Mouse (Mus musculus) left cerebral cortex, adult 18-20 months (tissue): ENCODE data around the gene Nfib. TPM values are rescaled to one million over a fixed set of nuclear protein-coding genes. Genes with fewer than 3 reads are reported as not detected.
"Not testable (repeated sequence)": the region's sequence is repeated elsewhere in the genome, so short reads cannot be mapped to it uniquely, and the experiment has no call there.

Experiments used
- DNase-seq, 2 experiments: peaks; one replicate each; pipeline ENCODE4 v3.0.0; 2021 to 2022; ENCODE audit warnings: low spot score in 2 of 2, mixed read lengths in 1 of 2
- total RNA-seq, 2 experiments: library from RNA; stranded (reverse); gene quantifications; 2 replicates each; pipeline ENCODE4 v1.2.3; 2021

Gene Nfib
- total RNA-seq, 2 experiments from 2014 or later: 79.0 to 80.3 TPM

- DNase-seq: no peak
Measured at GRCm38 (mm10) chr4:82271547-82271946, 434.0 kb downstream of the Nfib start.

DNA sequence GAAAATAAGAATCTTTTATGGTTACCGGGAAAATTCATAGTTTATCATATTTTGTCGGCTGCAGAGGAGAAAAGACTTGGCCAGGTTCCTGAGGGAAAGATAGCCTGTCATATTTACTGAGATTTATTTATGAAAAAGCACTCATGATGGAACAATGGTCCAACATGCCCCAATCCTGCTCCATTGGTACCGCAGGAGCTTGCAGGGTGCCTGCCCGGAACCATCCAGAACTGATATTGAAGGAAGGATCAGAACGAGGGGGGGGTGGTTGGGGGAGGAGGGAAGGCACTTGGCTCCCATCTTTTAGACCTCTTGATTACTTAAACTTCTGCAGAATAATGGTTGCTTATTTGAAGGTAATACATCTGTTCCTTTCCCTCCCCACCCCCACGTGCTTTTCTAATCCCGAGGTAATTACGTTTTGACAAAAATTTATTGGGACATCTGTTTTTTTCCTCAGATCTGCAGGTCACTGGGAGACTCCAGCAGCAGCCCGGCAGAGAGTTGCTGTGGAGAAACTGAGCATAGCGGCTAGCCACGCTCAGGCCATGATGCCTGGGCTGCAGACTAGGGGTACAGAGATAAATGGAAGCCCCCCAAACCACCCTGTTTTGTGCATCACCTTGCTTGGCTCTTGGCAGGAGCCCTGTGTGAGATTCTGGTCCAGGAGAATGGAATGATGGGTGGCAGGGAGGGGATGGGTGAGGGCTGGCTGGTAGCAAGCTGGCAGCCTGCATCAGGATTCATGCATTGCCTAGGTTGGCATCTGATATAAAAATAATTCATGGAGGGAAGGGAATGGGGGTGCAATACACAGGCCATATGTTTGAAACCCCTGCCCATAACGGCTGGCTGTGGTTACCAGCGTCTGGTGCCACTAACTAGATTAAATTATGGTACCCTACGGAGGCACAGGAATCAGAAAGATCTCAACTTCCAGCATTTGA is 437.4 kb downstream of the Nfib start:
- DNase-seq: no peak

DNA sequence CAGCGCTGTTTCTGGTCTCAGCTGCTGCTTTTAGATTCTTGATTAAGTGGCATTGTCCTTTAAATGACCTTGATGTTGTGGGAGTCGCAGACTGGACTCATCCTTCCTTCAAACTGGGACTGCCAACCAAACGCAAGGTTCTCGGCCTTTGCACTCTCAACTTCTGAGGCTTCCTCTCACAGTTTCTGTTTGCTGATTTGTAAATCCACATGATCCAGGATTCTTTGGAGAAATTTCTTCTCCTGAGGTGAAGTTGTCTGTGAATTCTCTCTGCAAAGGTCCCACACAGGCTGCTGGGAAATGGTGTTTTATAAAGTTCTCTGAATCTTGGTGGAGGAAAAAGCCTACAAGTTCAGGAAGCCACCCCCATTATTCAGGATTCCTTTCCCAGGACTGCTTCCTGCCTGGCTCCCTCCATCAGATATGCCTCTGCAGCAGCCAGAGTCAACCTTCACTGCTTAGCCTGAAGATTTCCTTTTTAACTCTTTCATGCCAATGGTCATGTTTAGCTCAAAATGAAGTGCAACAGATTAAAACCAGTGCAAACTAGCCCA is 439.4 kb downstream of the Nfib start:
- DNase-seq: no peak

DNA sequence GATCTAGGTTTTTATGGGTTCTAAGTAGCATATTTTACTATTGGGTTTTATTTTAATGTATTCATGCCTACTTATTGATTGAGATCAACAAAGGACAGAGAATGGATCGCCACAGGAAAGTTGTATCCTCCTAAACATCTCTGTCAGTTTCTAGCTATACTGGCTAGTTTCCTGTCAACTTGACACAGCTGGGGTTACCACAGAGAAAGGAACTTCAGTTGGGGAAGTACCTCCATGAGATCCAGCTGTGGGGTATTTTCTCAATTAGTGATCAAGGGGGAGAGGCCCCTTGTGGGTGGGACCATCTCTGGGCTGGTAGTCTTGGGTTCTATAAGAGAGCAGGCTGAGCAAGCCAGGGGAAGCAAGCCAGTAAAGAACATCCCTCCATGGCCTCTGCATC is 447.0 kb downstream of the Nfib start:
- DNase-seq: not testable (repeated sequence)

GRCm38 (mm10) chr4:82252054-82252453 is 453.5 kb downstream of the Nfib start:
- no peak for DNase-seq

DNA sequence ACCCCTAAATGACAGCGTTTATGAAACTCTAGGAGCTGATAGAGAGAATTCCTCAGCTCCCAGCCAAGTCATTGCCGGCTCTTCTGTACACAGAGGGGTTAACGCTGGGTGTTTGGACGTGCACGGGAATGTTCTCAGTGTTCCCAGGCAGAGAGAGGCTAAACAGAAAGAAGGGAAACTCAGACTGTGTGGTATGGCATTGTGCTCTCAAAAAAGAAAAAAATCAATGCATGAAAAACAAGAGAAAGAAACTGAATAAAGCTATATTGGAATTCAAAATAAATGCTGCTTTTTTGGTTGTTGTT is 455.2 kb downstream of the Nfib start:
- no peak for DNase-seq

DNA sequence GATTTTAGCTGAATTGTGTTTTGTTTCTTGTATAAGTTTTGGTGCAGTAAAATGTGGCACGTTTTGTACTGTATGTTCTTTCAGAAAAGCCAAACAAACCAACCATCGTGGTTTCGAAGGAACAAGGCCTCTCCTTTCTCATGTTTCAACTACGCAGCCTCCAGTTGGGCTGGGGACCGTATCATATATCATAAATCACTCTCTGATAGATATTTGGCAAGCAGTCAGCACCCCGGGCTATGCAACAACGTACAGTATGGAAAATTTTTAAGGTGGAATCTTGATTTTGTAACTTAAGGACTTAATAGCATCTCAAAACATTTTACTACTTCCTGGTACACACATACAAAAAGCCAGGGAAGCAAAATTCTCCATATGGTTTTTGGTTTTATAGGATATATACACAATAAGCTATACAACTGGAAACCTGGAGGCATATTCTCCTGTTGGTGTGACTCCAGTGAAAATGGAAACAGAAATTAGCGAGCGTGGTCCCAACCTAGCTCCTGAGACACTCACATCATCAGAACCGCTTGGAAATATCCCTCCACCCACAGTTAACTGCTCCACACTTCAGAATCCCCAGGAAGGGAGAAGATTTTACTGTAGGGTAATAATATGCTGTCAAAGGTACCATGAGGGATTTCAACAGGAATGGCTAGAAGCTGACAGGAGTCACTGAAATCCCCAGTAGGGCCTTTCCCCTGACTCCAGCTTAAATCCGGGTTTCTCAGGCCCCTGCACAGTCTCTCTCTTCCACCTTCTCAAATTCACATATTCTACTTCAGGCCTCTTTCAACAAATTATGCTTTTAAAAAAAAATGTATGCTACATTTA is 455.8 kb downstream of the Nfib start:
- DNase-seq: no peak

GRCm38 (mm10) chr4:82248961-82249360 is 456.6 kb downstream of the Nfib start:
- no peak for DNase-seq

DNA sequence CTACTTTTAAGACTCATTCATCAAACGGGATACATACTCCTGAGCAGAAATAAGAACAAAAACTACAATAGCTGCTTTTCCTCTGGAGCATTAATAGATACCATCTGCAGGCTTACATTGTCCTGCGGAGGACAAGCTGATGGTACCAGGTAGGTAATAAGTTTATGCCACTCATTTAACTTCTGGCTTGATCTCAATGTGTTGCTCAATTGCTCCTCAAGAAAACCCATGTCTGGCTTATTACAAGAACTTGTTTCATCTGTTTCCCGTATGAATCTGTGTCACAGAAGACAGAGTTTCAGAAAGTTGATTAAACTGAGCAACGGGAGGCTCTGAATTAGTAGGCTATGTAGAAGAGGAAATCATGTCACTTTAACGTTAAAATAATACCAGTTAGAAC is 457.5 kb downstream of the Nfib start:
- DNase-seq: no peak

DNA sequence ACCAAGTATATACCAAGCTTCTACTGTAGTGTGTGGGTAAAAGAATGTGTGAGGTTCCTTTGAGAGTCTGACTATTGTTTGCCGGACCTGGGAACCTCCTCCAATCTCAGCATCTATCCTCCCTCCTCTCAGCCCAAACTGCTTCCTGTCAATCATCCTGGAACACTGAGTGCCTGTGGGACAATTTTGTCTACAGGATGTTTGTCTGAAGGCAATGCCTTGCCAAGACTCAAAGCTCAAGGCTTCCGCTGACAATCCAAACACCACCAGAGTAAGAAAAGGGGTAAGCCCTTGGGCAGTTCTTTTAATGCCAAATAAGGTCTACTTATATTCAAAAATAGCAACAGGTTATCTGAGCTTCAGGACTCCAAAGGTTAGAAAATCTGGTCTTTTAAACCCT is 459.3 kb downstream of the Nfib start:
- no peak for DNase-seq

Other genes with a start within 250 kb of the Nfib start
- 10 to 100 TPM; 63.4 to 67.5 TPM for gene Zdhhc21, start 154.2 kb upstream of the Nfib start, total RNA-seq
- under 1 TPM in 1 of 2 experiments, not detected in 1; 0.21 TPM for gene Cer1, start 179.4 kb upstream of the Nfib start, total RNA-seq